Mouse (Mus musculus) limb, embryonic 13.5 days (tissue): ENCODE measurements around the gene Btbd35f3. TPM values are rescaled to one million over a fixed set of nuclear protein-coding genes. Genes with fewer than 3 reads are reported as not detected.
"Not testable (repeated sequence)": the region's sequence is repeated elsewhere in the genome, so short reads cannot be mapped to it uniquely, and the experiment has no call there.

ENCODE experiments used
- ATAC-seq: fragments of 200-750 bp; cut with Nextera tagmentation; 2 replicates; pipeline ENCODE4 v1.8.0; 2017; ENCODE audit warnings: low read depth, moderate number of reproducible peaks, moderate TSS enrichment; ENCODE audit not compliant: low FRiP score
- H3K27ac ChIP-seq: fragments of 300-500 bp; sonication (generic); 2 replicates; pipeline ENCODE4 v1.5.1; 2015; ENCODE audit warnings: inconsistent platforms, mild to moderate bottlenecking, moderate library complexity
- H3K27me3 ChIP-seq: fragments of 300-500 bp; sonication (generic); 2 replicates; pipeline ENCODE4 v1.6.1; 2015; ENCODE audit warnings: mild to moderate bottlenecking, inconsistent platforms
- H3K36me3 ChIP-seq: fragments of 300-500 bp; sonication (generic); 2 replicates; pipeline ENCODE4 v1.6.1; 2015; ENCODE audit warnings: inconsistent platforms, mild to moderate bottlenecking, moderate library complexity
- H3K4me1 ChIP-seq: fragments of 300-500 bp; sonication (generic); 2 replicates; pipeline ENCODE4 v1.6.1; 2015; ENCODE audit warnings: inconsistent platforms
- H3K4me2 ChIP-seq: fragments of 300-500 bp; sonication (generic); replicated peaks from 2 replicates; pipeline ENCODE4 v1.6.1; 2015; ENCODE audit warnings: inconsistent platforms, mild to moderate bottlenecking, moderate library complexity
- H3K4me3 ChIP-seq: fragments of 300-500 bp; sonication (generic); 2 replicates; pipeline ENCODE4 v1.5.1; 2015; ENCODE audit warnings: moderate library complexity, mild to moderate bottlenecking, inconsistent platforms
- H3K9ac ChIP-seq: fragments of 300-500 bp; sonication (generic); 2 replicates; pipeline ENCODE4 v1.6.1; 2015; ENCODE audit warnings: mild to moderate bottlenecking, inconsistent platforms
- H3K9me3 ChIP-seq: fragments of 300-500 bp; sonication (generic); 2 replicates; pipeline ENCODE4 v1.6.1; 2016; ENCODE audit warnings: inconsistent platforms
- WGBS: fragments of 180-500 bp; shearing (Covaris S2); methylation state at CpG from one replicate; pipeline ENCODE4 v1.1.7; 2015; 5-methylcytosine and 5-hydroxymethylcytosine counted together
- polyA plus RNA-seq: library from polyadenylated mRNA; unstranded; fragments of >200 nt; fragmentation: Nextera tagmentation; extraction: Ambion mirVana; gene quantifications from 2 replicates; pipeline ENCODE4 v1.2.1, GENCODE M21; 2015

Btbd35f3 gene
- polyA plus RNA-seq = not detected in 2 replicates

DNA sequence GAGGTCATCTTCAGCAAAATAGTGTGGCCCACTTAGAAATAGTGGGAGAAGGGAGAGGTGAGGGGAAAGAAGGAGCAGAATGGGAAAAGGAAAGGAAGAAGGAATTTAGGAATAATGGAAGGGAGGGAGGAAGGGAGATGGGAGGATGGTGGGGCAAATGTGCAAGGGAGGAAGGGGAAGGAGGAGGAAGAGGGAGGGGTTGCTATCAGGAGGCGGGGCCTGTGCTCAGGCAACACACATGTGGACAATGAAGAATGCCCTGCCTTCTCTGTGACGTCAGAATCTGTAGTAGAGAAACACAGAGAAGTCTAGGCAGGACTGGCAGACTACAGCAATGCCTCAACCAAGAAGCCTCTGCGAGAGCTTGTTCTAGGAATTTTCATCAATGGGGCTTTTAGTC is at the start of gene Btbd35f3:
Btbd35f3 (plus strand) TSS at position 301 of the 400 bp plus-strand sequence.
- not testable (repeated sequence) for H3K9me3 ChIP-seq, H3K27ac ChIP-seq, H3K4me2 ChIP-seq, H3K4me1 ChIP-seq, H3K4me3 ChIP-seq, H3K36me3 ChIP-seq, H3K27me3 ChIP-seq, H3K9ac ChIP-seq, ATAC-seq
- no CpG with 5 or more reads among the region's 3 CpGs for WGBS

Other genes starting within 250 kb of the Btbd35f3 start
- gene Btbd35f16, start 80.7 kb upstream of the Btbd35f3 start, polyA plus RNA-seq = not detected in 2 replicates
- not detected in 2 replicates for gene Btbd35f28, start 158.9 kb downstream of the Btbd35f3 start, polyA plus RNA-seq